Mouse (Mus musculus) common myeloid progenitor, adult 5-6 weeks (primary cell): ENCODE results near the gene Cela3b. TPM values are rescaled to one million over a fixed set of nuclear protein-coding genes. Genes with fewer than 3 reads are reported as not detected.
A peak's percentile ranks its signal among the peaks of the same experiment; 100 is the strongest.

Experiments
- ATAC-seq: replicated peaks from 2 replicates; pipeline ENCODE4 v1.8.0; 2016; ENCODE audit warnings: low read depth, mild to moderate bottlenecking, moderate TSS enrichment, inconsistent platforms; ENCODE audit not compliant: poor library complexity, severe bottlenecking
- total RNA-seq: library from RNA; stranded (forward); fragments of 200-1000, 187-1606 nt; gene quantifications from 2 replicates; pipeline ENCODE4 v1.2.3, GENCODE M21; 2017

Gene Cela3b
- total RNA-seq = not detected in 2 replicates

DNA sequence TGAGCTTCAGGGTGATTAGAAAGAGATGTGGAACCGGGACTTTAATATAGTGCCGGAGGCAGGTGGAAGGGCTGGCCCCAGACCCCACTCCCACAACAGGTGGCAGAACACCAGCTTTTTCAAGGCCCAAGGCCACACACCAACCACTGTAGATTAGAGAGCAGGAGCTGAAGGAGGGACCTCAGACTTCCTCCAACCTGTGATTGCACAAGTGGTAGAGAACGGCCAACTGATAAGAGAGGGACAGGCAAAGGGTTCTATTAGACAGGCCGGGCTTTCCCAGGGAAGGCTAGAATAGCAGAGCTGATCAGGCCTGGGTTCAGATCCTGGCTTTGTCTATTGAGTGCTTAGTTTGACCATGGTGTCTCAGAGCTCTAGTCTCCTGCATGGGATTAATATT lies at the start of gene Cela3b:
Gene Cela3b, minus strand, starts transcription at position 39 of the 400 bp plus-strand sequence.
- ATAC-seq = 0 out of 2 replicates have a peak, but pooled peaks have one; percentile 39

DNA sequence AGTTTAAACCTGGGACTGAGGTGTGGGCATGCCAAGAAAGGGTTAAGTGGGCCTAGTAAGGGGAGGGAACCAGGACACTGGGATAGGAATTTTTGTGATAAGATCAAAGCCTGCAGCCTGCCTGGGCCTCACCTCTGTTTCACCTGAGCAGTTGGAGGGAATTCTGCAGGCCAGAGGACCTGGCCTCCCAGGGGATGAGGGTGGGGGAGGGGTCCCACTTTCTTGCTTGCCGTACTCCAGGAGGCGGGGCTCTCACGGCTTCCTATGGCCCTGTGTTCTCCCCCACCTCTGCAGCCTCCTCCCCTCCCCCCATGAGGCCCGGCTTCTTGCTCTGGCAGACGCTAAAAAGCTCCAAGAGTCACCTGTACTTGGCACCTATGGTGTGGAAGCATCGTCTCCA lies 49.4 kb upstream of the Cela3b start:
- ATAC-seq = no peak

DNA sequence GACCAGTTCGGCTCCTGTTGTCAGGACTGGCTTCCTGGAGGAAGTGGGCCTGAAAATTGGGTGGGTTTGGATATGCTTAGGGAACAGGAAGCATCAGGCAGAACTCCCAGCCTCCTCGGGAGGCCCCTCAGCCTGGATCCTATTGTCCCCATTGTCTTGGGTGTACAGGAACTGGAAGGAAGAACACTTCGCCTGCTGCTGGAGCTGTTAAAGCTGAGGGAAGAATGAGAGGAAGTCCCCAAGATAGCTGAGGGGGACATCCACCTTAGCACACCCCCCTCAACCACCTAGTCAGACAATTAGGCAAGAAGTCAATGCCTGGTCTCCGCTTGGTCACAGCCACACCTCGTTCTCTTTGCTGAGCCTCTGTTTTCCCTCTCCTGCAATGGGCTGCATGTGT lies 48.0 kb upstream of the Cela3b start:
- no peak for ATAC-seq

DNA sequence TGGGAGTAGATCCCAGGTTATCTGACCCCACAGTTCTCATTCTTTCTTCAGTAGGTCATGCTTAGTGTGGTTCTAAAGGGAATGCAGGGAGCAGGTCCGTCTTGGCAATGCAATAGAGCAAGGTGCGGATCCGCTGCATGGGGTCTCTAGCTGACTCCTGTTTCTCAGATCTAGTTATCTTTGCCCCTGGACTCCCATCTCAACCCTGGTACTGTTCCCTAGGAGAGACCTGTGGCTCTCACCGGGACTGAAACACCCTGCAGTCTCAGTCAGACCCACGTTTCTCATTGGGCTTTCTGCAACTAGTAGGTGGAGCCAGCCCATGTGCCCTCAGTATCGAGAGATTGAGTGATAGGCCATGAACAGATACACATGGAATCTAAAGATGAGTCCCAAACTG lies 47.3 kb upstream of the Cela3b start:
- no peak for ATAC-seq

DNA sequence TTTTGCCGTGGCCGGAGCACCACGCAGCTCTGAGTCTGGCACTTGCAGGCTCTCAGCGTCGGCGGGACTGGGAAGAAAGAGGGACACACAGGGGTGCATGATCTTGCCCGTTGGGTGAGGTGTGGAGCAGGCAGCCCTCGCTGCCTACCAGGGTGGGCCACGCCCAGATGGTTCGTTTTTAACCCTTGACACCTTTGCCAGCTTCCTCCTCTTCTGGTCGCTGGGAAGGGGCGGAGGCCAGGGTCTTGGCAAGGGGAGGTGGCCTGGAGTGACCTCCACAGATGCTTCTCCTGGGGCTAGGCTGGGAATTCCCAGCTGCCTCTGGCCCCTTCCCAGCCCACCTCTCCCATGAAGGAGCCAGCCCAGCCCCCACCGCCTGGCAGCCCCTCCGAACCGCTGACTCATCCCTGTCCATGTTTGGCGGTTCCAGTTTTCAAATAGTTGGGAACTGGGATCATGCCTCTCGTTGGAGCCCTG lies 46.5 kb upstream of the Cela3b start:
- no peak for ATAC-seq

DNA sequence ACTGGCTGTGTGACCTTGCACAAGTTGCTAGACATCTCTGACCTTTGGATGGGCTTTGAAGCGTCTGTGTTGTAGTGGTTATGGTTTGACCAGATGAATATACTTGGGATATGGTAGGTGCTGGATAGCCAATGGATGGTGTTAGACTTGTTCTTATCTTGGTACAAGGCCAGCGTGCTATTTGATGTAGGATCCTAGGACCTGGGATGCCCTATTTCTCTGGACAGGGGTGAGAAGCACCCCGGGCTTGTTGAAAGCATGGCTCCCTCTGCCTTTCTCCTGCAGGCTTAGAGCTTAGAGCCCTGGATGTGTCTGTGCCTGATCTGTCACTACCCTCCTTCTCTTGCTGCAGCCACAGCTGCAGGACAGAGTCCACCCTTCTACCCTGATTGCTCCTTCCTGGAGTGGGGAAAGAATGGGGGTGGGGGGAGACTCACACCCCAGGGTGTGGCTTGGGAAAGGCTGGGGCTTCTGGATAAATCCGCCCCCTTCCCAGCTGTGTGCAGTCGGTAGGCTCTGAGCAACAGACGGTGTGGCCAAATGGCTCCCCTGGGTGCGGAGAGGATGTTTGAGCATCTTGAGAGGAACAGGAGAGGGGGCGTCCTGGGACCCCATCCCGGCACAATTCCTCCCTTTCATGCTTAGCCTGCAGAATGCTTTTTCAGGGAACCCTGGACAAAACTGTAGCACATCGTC lies 45.9 kb upstream of the Cela3b start:
- ATAC-seq = no peak

DNA sequence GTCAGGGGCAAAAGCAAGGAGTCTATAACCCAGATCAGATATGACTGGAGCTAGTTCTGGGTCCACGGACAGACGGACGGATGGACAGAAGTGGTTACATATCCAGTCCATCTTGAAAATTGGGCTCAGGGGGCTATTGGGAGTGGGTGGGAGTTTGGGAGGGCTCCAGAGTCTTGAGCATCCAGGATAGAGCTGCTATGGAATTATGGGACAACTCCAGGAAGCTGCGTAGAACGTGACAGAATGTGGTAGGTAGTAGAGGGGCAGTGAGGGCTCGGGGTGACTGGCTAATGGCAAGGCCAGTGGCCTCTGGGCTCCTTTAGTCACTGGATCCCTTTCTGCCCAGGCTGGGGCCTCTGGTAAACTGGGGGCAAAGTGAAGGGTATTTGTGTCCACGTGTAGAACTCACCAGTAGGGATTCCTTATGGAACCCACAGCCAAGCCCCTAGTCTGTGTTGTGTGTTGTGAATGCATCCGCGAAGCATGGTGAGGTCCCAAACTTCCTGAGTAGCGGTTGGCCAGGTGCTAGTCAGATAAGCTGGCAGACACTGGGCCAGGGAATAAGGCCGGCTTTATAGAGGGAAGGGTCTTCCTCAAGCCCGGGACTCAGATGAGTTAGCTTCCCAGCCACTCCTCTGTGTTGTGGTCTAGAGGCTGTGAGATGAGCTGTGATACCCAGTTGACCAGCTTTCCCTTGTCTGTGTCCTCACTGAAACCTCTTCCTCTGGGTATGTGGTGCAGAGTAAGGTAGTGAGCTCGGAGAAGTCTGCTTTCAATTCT lies 45.1 kb upstream of the Cela3b start:
- ATAC-seq = no peak

DNA sequence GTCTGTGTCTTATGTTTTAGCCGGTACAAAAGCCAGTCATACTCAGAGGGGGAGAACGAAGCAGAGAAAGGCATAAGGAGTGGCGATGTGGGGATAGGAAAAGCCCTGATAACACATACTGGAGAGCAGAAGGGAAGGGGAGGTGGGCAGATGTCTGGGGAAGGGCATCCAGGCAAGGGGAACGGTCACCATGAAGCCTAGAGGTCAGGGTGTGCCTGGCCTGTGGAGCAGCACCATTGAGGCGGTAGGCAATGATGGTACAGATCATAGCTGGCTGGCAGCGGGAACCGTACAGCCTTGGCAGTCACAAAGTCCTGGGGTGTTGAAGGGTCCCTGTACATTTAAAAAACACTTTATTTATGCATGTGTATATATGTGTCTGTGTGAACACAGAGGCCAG lies 44.4 kb upstream of the Cela3b start:
- no peak for ATAC-seq

DNA sequence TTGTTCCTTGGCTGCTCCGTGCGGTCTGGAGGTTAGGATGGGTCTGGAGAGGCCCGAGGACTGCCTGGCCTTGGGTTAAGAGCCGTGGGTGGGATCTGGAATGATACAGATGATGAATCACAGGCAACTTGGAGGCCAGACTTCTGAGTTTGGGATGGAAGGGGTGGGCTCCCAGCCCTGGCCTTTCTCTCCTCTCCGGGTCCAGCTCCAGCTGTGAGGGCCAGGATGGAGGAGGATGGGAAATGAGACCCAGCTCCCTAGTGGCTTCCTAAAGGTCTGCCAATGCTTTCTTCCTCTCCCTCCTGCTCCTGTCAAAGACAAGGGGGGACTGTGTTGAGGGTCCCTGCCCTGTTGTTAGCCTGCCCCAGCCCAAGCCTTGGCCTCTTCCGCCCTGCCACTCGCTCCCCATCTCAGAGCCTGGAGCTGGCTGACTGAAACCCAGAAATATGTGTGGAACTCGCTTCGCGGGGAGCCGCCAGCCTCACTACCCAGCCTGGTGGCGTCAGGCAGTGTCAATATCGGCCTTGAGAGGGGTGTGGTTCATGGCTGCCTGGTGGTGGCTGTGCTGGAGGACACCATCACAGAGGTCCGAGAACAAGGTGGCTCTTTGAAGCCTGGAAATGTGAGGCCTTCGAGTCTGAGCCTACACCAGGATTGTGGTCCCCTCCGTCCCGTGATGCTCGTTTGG lies 43.5 kb upstream of the Cela3b start:
- no peak for ATAC-seq

DNA sequence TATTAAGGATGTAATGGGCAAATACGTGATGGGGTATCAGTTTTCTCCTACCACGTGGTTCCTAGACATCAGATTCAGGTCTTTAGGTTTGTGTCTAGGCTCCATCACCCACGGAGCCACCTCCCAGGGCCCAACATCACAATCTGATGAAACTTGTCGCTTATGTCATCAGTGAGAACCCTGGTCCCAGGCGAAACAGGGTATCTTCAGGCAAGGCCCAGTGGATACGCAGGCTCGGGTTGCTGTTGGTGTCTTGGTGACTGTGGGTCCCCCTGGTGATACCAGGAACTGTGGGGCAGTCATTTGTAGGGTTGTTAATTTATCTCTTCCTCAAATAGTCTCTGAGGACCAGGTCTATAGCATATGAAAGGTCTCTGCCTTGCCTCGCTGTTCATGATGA lies 42.9 kb upstream of the Cela3b start:
- ATAC-seq = no peak

DNA sequence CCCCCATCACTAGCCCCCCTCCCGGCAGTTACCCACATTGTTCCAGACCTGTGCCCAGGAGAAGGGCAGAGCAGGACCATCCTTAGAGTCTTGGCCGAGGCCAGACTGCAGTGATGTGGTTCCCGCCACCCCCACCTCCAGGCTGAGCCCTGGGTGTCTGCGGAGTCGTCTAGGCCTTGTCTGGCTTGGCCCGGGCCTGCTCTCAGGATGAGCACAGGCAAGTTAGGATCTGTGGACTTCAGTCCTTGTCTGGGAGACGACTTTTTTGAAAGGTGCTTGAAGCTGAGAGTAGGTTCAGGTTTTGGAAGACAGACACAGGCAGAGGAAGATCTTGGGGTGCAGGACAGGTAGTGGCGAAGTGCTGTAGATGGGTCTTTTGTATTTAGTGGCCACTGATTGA lies 41.0 kb upstream of the Cela3b start:
- ATAC-seq = no peak

DNA sequence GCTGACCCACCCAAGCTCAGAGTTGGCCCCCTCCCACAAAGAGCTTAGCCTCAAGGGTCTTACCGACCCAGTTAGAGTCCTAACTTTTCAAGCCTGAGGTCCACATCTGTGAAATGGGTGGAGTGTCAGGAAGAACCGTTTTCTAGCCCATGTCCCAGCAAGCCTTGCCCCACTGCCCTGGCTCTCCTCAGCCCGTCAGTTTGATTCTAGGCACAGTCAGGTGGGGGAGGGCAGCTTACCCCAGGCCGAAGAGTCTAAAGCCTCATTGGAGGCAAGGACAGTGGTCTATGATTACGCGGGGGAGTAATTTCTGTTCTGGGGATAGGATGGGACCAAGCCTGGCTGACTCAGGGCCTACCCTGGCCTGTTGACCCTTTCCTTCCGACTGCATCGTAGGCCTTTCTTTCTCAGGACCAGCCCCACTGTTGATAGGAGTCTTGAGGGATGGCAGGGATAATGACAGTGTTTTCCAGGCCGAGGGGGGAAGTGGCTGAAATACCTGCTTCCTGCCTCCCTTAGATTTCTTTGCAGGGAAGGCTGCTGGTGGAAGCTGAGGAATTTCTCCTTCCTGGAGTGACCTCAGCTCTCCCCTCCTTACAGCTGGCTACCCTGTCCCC lies 40.5 kb upstream of the Cela3b start:
- ATAC-seq = no peak

DNA sequence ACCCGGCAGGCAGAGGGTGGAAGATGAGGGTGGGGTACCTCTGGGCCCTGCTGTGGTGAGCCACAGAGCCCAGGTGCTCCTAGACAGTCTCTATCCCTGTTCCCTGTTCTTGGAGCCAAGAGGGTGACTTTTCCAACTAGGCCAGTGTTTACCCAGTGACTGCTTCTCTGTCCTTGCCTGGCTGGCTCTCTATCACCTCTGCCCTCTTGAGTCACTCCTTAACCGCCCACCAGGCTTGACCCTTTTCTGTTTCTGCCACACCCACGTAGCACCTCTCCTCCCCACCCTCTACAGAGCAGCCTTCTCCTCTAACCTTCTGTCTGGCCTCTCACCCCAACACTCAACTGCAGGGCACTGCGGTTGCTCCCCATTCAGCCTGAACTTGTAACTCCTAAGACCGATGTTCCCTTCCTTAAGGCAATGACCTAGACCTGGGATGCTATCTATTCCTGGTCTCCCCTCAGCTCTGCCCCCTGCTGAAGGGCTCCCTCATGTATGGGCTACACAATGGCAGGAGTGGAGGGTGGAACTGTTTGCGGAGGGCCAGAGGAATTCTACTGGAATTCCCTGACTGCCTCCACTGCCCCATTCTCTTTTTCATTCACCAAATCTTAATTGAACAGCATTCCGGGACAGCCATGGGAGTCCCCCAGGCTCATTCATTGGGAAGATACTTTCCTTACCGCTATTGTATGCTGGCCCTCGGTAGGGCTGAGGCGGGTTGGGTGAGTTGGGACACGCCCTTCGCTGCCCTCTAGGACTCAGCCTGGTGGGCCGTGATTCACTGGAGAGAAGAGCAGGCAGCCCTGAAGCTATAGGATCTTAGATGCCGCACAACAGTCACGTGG lies 39.7 kb upstream of the Cela3b start:
- no peak for ATAC-seq

DNA sequence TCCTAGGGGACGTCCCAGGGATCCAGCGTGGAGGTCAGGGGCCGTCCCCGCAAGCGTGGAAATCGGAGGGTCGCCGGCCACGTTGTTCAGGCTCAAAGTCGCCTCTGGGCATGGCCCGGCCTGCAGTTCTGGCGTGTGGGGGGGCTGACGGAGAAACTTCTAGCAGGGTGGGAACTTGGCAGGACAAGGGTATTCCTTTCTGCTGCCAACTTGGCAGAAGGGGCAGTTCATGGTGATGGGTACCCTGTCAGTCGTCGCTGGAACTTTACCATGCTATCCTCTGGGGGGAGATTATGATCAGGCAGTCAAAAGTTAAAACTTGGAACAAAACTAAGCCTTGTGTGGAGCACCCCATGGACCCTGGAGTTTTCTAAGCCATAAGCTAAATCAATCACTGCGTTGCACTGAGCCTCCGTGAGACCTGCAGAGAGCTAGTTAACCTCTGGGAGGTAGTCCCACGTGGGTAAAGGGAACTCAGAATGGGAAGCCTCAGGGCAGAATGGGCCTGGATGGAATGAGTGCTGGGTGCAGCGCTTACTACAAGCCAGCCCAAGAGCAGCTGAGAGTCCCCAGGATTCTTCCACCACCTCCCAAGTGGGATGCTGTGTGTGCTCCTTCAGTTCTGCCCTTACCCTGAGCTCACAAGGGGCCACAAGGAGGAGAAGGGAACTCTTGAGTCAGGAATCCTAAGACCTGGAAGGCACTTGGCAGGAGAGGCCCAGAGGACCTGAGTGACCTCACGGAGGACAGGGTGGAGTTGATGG lies 38.9 kb upstream of the Cela3b start:
- ATAC-seq = no peak

DNA sequence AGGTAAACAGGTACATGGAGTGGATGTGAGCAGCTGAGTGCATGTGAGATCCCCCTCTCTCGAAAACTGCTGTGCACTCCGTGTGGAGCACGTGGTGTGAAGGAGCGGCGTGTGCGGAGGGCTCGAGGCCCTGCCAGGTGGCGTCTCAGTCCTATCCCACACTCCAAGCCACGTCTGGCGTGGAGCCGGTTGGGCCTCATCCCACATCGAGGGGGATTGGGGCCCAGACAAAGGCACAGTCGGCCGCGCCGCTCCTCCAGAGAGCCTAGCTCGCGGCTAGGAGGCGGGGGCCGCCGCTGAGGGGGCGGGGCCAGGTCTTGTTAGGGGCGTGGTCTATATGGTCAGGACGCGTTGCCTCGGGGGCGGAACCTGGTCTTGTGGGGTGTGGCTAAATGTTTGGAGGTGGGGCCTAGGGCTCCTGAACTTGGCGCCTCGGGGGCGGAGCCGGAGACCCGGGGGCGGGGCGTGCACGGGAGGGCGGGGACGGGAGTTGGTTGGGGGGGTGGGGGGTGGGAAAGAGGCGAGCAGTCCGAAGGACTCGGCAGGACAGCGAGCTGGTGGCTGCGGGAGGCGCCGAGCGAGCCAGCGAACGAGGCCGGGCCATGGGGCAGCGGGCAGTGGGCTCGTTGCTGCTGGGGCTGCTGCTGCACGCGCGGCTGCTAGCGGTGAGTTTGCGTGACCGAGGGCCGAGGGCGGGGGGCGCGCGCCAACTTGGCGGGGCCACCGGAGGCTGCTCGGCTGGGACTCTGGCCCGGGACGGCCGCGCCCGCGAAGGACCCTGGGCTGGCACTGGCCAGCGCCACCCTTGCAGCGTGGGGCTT lies 38.1 kb upstream of the Cela3b start, which contains the start of gene Hspg2:
Gene Hspg2, plus strand, starts transcription at position 510 of the 821 bp plus-strand sequence.
- ATAC-seq = peak; percentile 97

DNA sequence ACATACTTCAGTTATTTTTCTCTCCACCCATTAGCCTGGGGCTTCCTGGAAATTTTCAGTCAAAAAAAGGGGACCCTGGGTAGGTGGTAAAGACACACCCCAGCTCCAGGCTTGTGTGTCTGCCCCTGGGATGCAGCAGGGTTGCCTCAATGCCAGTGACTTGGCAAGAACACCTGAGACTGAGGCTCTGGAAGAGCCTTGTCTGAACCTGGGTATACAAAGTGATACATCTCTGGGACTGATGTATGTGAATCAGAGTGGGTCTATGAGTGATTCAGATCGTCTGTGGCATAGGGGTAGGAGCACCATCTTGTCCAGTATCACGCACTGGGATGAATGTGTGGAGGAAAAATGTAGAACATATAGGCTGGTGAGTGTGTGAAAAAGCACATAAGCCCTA lies 37.2 kb upstream of the Cela3b start:
- ATAC-seq = no peak

DNA sequence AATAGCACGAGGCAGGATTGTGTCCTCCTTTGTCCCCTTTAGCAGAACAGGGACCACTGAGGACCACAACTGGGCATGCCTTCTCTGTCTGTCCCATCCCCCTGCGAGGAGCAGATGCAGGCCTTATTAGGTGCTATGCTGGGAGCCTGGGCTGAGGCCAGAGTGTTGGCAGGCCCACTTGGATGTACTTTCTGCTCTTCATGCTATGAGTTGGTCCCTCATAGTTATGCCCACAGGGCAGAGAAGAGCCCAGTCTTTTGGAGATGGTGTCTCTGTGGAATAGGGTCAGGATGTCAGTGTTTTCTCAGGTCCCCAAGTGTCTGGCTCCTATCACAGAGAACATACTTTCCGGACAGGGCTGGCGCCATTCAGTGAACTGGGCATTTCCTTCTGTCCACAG lies 36.7 kb upstream of the Cela3b start:
- no peak for ATAC-seq
